Mouse (Mus musculus): Measurements from ENCODE around the gene Olfr103.

DNA sequence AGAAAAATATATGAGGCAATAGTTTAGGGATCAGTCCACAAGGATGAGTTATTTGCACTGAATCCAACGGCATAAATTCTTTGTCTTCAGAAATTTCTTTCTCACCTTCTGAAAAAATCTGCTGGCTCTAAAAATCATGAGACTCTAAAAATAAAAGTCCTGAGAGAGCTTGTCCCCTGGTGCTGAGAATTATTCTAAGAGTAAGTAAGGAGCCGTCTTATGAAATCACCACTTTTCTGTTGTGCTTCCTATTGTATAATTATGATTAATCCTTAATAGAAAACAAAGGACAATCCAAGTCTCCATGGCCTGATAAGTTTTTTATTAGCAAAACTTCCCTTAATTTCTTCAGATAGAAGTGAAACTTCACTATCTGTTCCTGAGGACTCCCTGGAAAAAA, at the start of gene Olfr103:
- TF ChIP-seq GATA1 (IDR thresholded peaks at IDR 0.05; ENCODE audit: borderline replicate concordance, low read length) (no peak), FLI1 (IDR thresholded peaks at IDR 0.05; ENCODE audit: low read length) (no peak)
